Mouse (Mus musculus): ENCODE data around the gene Vax2.

DNA sequence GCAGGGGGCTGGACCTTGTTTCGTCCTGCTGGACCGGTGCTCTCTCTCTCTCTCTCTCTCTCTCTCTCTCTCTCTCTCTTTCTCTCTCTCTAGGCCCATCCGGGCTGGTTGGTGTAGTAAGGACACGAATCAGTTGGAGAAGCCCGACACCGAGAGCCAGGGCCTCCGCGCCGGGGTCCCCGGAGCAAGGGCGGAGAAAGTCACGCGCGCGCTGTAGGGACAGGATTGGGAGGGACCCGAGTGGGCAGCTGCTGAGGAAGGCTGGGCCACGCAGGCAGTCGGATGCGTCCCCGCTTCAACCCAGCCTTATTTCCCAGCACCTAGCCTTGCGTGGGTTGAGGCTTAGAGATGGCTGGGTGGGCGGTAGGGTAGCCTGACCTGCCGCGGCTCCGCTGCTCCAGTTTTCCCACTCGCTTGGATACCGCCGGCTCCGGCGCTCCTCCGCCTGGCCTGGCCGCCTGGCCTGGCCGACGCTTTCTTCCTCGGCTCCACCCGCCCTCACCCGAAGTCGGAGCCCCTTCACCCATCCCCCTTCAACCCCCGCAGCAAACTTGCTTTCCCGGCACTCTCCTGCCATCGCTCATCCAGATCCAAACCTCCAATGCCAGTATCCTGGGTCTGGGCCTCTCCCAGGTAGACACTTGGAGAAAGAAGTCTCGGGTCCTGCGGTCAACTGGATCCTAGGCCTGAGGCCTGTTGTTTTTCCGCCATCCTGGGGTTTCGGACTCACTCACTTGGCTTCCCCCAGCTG lies 836 bp downstream of the Vax2 start:
- TF ChIP-seq CTCF (IDR thresholded peaks at IDR 0.05; ENCODE audit: low read depth): no peak
- no peak for TF ChIP-seq EP300 (IDR thresholded peaks at IDR 0.05; ENCODE audit: low read depth)
